25 mouse cellular contexts compared by ENCODE assay signal in the genomic region with DNA sequence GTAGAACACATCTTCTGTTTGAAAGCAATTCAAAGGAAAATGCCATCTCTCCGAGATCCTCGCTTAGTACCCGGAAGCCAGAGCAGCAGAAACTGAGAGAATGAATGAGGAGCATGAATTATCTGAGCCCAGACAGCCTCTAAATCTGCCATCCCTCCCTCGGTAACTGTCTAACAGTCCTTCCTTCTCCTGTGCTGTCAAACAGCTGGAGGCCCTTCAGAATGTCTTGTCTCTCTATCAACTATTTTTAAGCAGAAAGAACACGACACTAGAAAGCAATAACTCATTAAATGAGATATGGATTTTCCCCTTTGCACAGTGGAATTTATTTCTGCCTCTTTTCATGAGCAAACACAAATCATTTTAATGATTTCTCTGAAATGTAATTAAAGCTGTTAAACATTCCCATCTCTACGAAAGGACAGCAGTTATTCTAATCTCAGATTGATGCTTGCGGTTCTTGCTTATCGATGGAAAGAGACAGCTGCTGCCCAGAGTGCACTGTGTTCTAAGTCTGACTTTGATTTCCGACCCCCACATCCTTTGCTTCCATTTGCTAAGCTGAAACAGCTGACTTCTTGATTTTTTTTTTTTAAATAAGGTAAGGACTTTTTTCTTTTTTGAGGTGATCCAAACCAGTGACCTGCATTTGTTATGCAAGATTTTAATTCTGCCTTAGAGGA. TPM values are rescaled to one million over a fixed set of nuclear protein-coding genes. Genes with fewer than 3 reads are reported as not detected.
A peak's percentile ranks its signal among the peaks of the same experiment; 100 is the strongest.
DNase-seq lines count a peak whose midpoint lies in the region; ATAC-seq lines count a peak whose summit lies in the region.
"Had no signal": no experiment of that assay in that cellular context is flagged by ENCODE, and none has a peak within 500 bp of the region (broad histone marks: within the 10 kb centered on the region; RNA-seq: fewer than 3 reads in every experiment).

No protein-coding gene starts in this region.

- H3K27me3 ChIP-seq in kidney, embryonic 15.5 days: no peaks in the 10 kb centered on the region
- H3K27me3 ChIP-seq in neural tube, embryonic 14.5 days (ENCODE audit: control insufficient read depth, insufficient read depth, low read length): no peaks in the 10 kb centered on the region
- no peaks in the 10 kb centered on the region for H3K27me3 ChIP-seq in forebrain, embryonic 14.5 days (replicated peaks; ENCODE audit: control insufficient read depth, insufficient read depth, low read length)
- no peaks in the 10 kb centered on the region for H3K27me3 ChIP-seq in forebrain, embryonic 13.5 days
- H3K27me3 ChIP-seq: limb, embryonic 13.5 days; midbrain, embryonic 13.5 days; Patski had no signal

- no peak overlapping the region for H3K4me3 ChIP-seq in kidney, embryonic 15.5 days (replicated peaks)
- no peak overlapping the region for H3K4me3 ChIP-seq in neural tube, embryonic 14.5 days (ENCODE audit: low read depth, low read length)
- H3K4me3 ChIP-seq in forebrain, embryonic 14.5 days (ENCODE audit: low read depth, low read length): no peak overlapping the region
- no peak overlapping the region for H3K4me3 ChIP-seq in forebrain, embryonic 13.5 days
- H3K4me3 ChIP-seq: limb, embryonic 13.5 days; midbrain, embryonic 13.5 days had no signal

- 0 out of 2 replicates have a peak overlapping the region, but pooled peaks have one; percentile 3 for H3K4me2 ChIP-seq in kidney, embryonic 15.5 days
- no peak overlapping the region for H3K4me2 ChIP-seq in neural tube, embryonic 14.5 days (ENCODE audit: low read depth, low read length)
- H3K4me2 ChIP-seq in forebrain, embryonic 14.5 days (ENCODE audit: low read length): no peak overlapping the region
- no peak overlapping the region for H3K4me2 ChIP-seq in forebrain, embryonic 13.5 days
- H3K4me2 ChIP-seq: limb, embryonic 13.5 days; midbrain, embryonic 13.5 days had no signal

- no peak overlapping the region for H3K9ac ChIP-seq in kidney, embryonic 15.5 days
- H3K9ac ChIP-seq in neural tube, embryonic 14.5 days (replicated peaks; ENCODE audit: low read depth, low read length): no peak overlapping the region
- no peak overlapping the region for H3K9ac ChIP-seq in forebrain, embryonic 14.5 days (ENCODE audit: low read length)
- no peak overlapping the region for H3K9ac ChIP-seq in forebrain, embryonic 13.5 days
- H3K9ac ChIP-seq: forebrain, postnatal 0 days; limb, embryonic 13.5 days; liver, embryonic 14.5 days; midbrain, embryonic 13.5 days had no signal

- peak; percentile 17 for DNase-seq in embryo, embryonic 10.5 days (ENCODE audit: low spot score)
- DNase-seq in embryo, embryonic 11 days: no peak
- DNase-seq in kidney, adult 8-10 months: no peak
- DNase-seq in kidney, postnatal 10 days: peak; percentile 46
- no peak for DNase-seq in forebrain, embryonic 14.5 days (ENCODE audit: low spot score)
- DNase-seq: adrenal gland, postnatal 10 days; cerebellum, postnatal 10 days; forebrain, postnatal 0 days; heart, adult 18-20 months; heart, postnatal 36 days; layer of hippocampus, adult 9-11 months; right cerebral cortex, adult 18-20 months had no signal

- H3K4me1 ChIP-seq in kidney, embryonic 15.5 days: peaks cover 17% of the 10 kb centered on the region
- H3K4me1 ChIP-seq in neural tube, embryonic 14.5 days (ENCODE audit: control insufficient read depth, insufficient read depth, low read length): 0 out of 2 replicates have a peak, but pooled peaks cover 4% of the 10 kb centered on the region
- no peaks in the 10 kb centered on the region for H3K4me1 ChIP-seq in forebrain, embryonic 14.5 days (ENCODE audit: control insufficient read depth, insufficient read depth, low read length)
- H3K4me1 ChIP-seq in forebrain, embryonic 13.5 days: no peaks in the 10 kb centered on the region
- H3K4me1 ChIP-seq: limb, embryonic 13.5 days; midbrain, embryonic 13.5 days had no signal

- ATAC-seq in kidney, embryonic 15.5 days (replicated peaks; ENCODE audit: low FRiP score): peak; percentile 68; the same call in 1 of the 2 replicates
- ATAC-seq in neural tube, embryonic 14.5 days (ENCODE audit: low read depth): peak; percentile 74
- ATAC-seq in forebrain, embryonic 14.5 days: no peak
- no peak for ATAC-seq in forebrain, embryonic 13.5 days
- ATAC-seq: CD4-positive, CD25-positive, alpha-beta regulatory T cell, adult 4 months; forebrain, postnatal 0 days; hindbrain, embryonic 16.5 days; intestine, embryonic 16.5 days; midbrain, embryonic 13.5 days; Patski had no signal

- H3K36me3 ChIP-seq in kidney, embryonic 15.5 days: no peaks in the 10 kb centered on the region
- no peaks in the 10 kb centered on the region for H3K36me3 ChIP-seq in neural tube, embryonic 14.5 days (ENCODE audit: control insufficient read depth, insufficient read depth, low read length)
- no peaks in the 10 kb centered on the region for H3K36me3 ChIP-seq in forebrain, embryonic 14.5 days (ENCODE audit: control insufficient read depth, insufficient read depth, low read length)
- no peaks in the 10 kb centered on the region for H3K36me3 ChIP-seq in forebrain, embryonic 13.5 days (ENCODE audit: poor library complexity, severe bottlenecking)
- H3K36me3 ChIP-seq: limb, embryonic 13.5 days; midbrain, embryonic 13.5 days had no signal

- 22% methylated on average over 9 of the region's 9 CpGs for WGBS in kidney, embryonic 15.5 days
- 32% methylated on average over 9 of the region's 9 CpGs for WGBS in neural tube, embryonic 14.5 days
- 86% methylated on average over 9 of the region's 9 CpGs for WGBS in forebrain, embryonic 14.5 days
- 86% methylated on average over 9 of the region's 9 CpGs for WGBS in forebrain, embryonic 13.5 days

- peak overlapping the region; percentile 57; the same call in 1 of the 2 replicates for H3K27ac ChIP-seq in kidney, embryonic 15.5 days
- H3K27ac ChIP-seq in neural tube, embryonic 14.5 days (ENCODE audit: low read depth, low read length): peak overlapping the region; percentile 29; the same call in 1 of the 2 replicates
- no peak overlapping the region for H3K27ac ChIP-seq in forebrain, embryonic 14.5 days (ENCODE audit: low read depth, low read length)
- no peak overlapping the region for H3K27ac ChIP-seq in forebrain, embryonic 13.5 days
- H3K27ac ChIP-seq: limb, embryonic 13.5 days; liver, embryonic 14.5 days; midbrain, embryonic 13.5 days had no signal

- H3K9me3 ChIP-seq in kidney, embryonic 15.5 days (replicated peaks): no peaks in the 10 kb centered on the region
- no peaks in the 10 kb centered on the region for H3K9me3 ChIP-seq in neural tube, embryonic 14.5 days (ENCODE audit: control insufficient read depth, low read length)
- H3K9me3 ChIP-seq in forebrain, embryonic 14.5 days (replicated peaks; ENCODE audit: control insufficient read depth, low read length): no peaks in the 10 kb centered on the region
- no peaks in the 10 kb centered on the region for H3K9me3 ChIP-seq in forebrain, embryonic 13.5 days (replicated peaks)
- H3K9me3 ChIP-seq: midbrain, embryonic 13.5 days had no signal

RNA-seq across cellular contexts. Expression of a gene that starts 34.9 kb away (rescaled TPM):
- polyA plus RNA-seq in kidney, embryonic 15.5 days (2015; fragmentation: Nextera tagmentation; extraction: Ambion mirVana): 6.4 and 7.5 TPM in 2 replicates
- polyA plus RNA-seq in neural tube, embryonic 14.5 days (2014; fragmentation: Nextera tagmentation; extraction: Ambion mirVana): 0.62 and 0.95 TPM in 2 replicates
- polyA plus RNA-seq in forebrain, embryonic 14.5 days (2014; fragmentation: Nextera tagmentation; extraction: Ambion mirVana): 1.2 and 1.4 TPM in 2 replicates
- polyA plus RNA-seq in forebrain, embryonic 13.5 days (2015; fragmentation: Nextera tagmentation; extraction: Ambion mirVana): 0.53 and 0.96 TPM in 2 replicates

RNA-seq across cellular contexts. Expression of a gene that starts 35.5 kb away (rescaled TPM):
- 240 TPM in 2 replicates for polyA plus RNA-seq in kidney, embryonic 15.5 days (2015; fragmentation: Nextera tagmentation; extraction: Ambion mirVana)
- polyA plus RNA-seq in neural tube, embryonic 14.5 days (2014; fragmentation: Nextera tagmentation; extraction: Ambion mirVana): 15.4 and 19.9 TPM in 2 replicates
- polyA plus RNA-seq in forebrain, embryonic 14.5 days (2014; fragmentation: Nextera tagmentation; extraction: Ambion mirVana): 118 and 148 TPM in 2 replicates
- polyA plus RNA-seq in forebrain, embryonic 13.5 days (2015; fragmentation: Nextera tagmentation; extraction: Ambion mirVana): 201 and 226 TPM in 2 replicates

RNA-seq across cellular contexts. Expression of a gene that starts 40.3 kb away (rescaled TPM):
- polyA plus RNA-seq in kidney, embryonic 15.5 days (2015; fragmentation: Nextera tagmentation; extraction: Ambion mirVana): 2.9 and 4.6 TPM in 2 replicates
- 0.31 TPM in 1 of 2 replicates, not detected in the other for polyA plus RNA-seq in neural tube, embryonic 14.5 days (2014; fragmentation: Nextera tagmentation; extraction: Ambion mirVana)
- 0.17 TPM in 1 of 2 replicates, not detected in the other for polyA plus RNA-seq in forebrain, embryonic 14.5 days (2014; fragmentation: Nextera tagmentation; extraction: Ambion mirVana)
- not detected in 2 replicates for polyA plus RNA-seq in forebrain, embryonic 13.5 days (2015; fragmentation: Nextera tagmentation; extraction: Ambion mirVana)
- polyA plus RNA-seq: embryonic facial prominence, embryonic 14.5 days; forebrain, postnatal 0 days; heart, embryonic 14.5 days; limb, embryonic 13.5 days; liver, embryonic 14.5 days; lung, embryonic 16.5 days; midbrain, embryonic 13.5 days had no signal

Comparison
In these comparisons a context has a peak if more than half of its experiments do, and no peak if none do; other contexts are left out.
1. DNase-seq: peak in embryo, embryonic 10.5 days (single experiment) and kidney, postnatal 10 days (single experiment); none in embryo, embryonic 11 days (single experiment), kidney, adult 8-10 months (0 of 2) and forebrain, embryonic 14.5 days (single experiment).
2. ATAC-seq: peak in kidney, embryonic 15.5 days (single experiment) and neural tube, embryonic 14.5 days (single experiment); none in forebrain, embryonic 14.5 days (single experiment) and forebrain, embryonic 13.5 days (single experiment).
3. H3K27ac ChIP-seq: peak in kidney, embryonic 15.5 days (single experiment) and neural tube, embryonic 14.5 days (single experiment); none in forebrain, embryonic 14.5 days (single experiment) and forebrain, embryonic 13.5 days (single experiment).